8 mouse cellular contexts compared by ENCODE assay signal in the genomic region with DNA sequence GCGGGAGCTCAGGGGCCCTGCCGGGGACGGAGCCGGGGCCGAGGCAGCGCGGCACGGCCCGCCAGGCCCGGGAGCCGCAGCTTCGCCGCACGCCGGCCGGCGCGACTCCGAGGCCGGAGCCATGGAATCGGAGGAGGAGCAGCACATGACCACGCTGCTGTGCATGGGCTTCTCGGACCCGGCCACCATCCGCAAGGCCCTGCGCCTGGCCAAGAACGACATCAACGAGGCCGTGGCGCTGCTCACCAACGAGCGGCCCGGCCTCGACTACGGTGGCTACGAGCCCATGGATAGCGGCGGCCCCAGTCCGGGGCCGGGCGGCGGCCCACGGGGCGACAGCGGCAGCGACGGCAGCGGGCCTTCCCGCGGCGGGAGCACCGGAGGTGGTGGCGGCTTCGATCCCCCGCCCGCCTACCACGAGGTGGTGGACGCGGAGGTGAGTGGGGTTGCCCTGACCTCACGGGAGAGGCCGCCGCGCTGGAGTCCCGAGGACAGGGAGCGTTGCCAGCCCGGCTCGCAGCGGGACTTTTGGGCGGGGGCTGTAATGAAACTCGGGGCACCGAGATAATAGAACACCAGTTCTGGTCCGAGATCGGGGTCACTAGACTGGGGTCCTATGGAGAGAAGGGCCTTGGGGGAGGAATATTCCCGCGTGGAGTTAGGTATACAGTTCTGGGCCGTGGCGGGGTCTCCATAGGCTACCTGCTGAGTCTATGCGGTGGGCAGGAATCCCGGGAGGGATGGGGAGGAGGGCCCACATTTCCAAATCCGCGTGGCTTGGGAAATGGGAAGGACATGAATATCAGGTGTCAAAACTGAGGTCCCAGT. TPM values are rescaled to one million over a fixed set of nuclear protein-coding genes. Genes with fewer than 3 reads are reported as not detected.
DNase-seq lines count a peak whose midpoint lies in the region; ATAC-seq and TF ChIP-seq lines count a peak whose summit lies in the region.

No protein-coding gene starts in this region.

- no peaks in the 10 kb centered on the region for H3K27me3 ChIP-seq in limb, embryonic 11.5 days (ENCODE audit: control insufficient read depth, insufficient read depth, low read length)
- no peaks in the 10 kb centered on the region for H3K27me3 ChIP-seq in midbrain, embryonic 11.5 days (ENCODE audit: control insufficient read depth, insufficient read depth, low read length)
- H3K27me3 ChIP-seq in spleen, adult 2 months (ENCODE audit: control insufficient read depth, insufficient read depth, low read length) = 0 out of 2 replicates have a peak, but pooled peaks cover 1% of the 10 kb centered on the region

- peak overlapping the region; percentile 85 for H3K4me3 ChIP-seq in limb, embryonic 11.5 days (ENCODE audit: low read depth, low read length)
- H3K4me3 ChIP-seq in midbrain, embryonic 11.5 days (ENCODE audit: low read depth, low read length) = peak overlapping the region; percentile 92
- peak overlapping the region; percentile 98 for H3K4me3 ChIP-seq in spleen, adult 2 months (ENCODE audit: extremely low read depth, insufficient read depth, insufficient read length)

- peak; percentile 65 for ATAC-seq in limb, embryonic 11.5 days (ENCODE audit: insufficient number of reproducible peaks, low FRiP score, low TSS enrichment, low read depth)
- peak; percentile 83 for ATAC-seq in midbrain, embryonic 11.5 days (ENCODE audit: low FRiP score)

- H3K4me2 ChIP-seq in limb, embryonic 11.5 days (ENCODE audit: low read depth, severe bottlenecking) = peak overlapping the region; percentile 55
- peak overlapping the region; percentile 81 for H3K4me2 ChIP-seq in midbrain, embryonic 11.5 days

- peak overlapping the region; percentile 78 for H3K27ac ChIP-seq in limb, embryonic 11.5 days (replicated peaks; ENCODE audit: low read depth, low read length)
- peak overlapping the region; percentile 82 for H3K27ac ChIP-seq in midbrain, embryonic 11.5 days (ENCODE audit: low read depth, low read length)
- peak overlapping the region; percentile 98 for H3K27ac ChIP-seq in spleen, adult 2 months (ENCODE audit: insufficient read depth, low read length)

- no peak for TF ChIP-seq CTCF in spleen, adult 2 months (IDR thresholded peaks at IDR 0.05; ENCODE audit: extremely low read depth, insufficient read depth, insufficient read length, insufficient replicate concordance)

- peaks cover 9% of the 10 kb centered on the region for H3K4me1 ChIP-seq in limb, embryonic 11.5 days (ENCODE audit: control insufficient read depth, insufficient read depth, low read length)
- H3K4me1 ChIP-seq in midbrain, embryonic 11.5 days (ENCODE audit: control insufficient read depth, insufficient read depth, low read length) = peaks cover 15% of the 10 kb centered on the region
- peaks cover 27% of the 10 kb centered on the region for H3K4me1 ChIP-seq in spleen, adult 2 months (ENCODE audit: control insufficient read depth, insufficient read depth, insufficient read length)

- WGBS in limb, embryonic 11.5 days = under 1% methylated on average over 81 of the region's 81 CpGs
- 0% methylated on average over 80 of the region's 81 CpGs for WGBS in midbrain, embryonic 11.5 days
- WGBS in spleen, adult 2 months = 1% methylated on average over 81 of the region's 81 CpGs

- peak; percentile 32 for DNase-seq in layer of hippocampus, adult 11-12 months (ENCODE audit: low spot score)
- DNase-seq in layer of hippocampus, adult 9-10 months (ENCODE audit: low spot score) = no peak
- peak; percentile 30 for DNase-seq in embryo, embryonic 11.5 days (ENCODE audit: low read depth, low spot score)
- DNase-seq in gastrocnemius, postnatal 14 days = peak; percentile 58
- DNase-seq in induced T-regulatory cell, adult 2 months (ENCODE audit: low read depth) = peak; percentile 60
- peak; percentile 71 for DNase-seq in limb, embryonic 11.5 days (ENCODE audit: low spot score)
- DNase-seq in midbrain, embryonic 11.5 days (ENCODE audit: low spot score, missing footprints) = peak; percentile 97
- DNase-seq in spleen, adult 2 months (ENCODE audit: low read depth in 1 of 2, low spot score in 2 of 2) = peak in 1 of 2 experiments; percentile 32

- intact Hi-C loops in gastrocnemius, postnatal 14 days (cut with DNase I; ENCODE audit: low total_unique reads) = no loop called here

- TF ChIP-seq POLR2A in spleen, adult 2 months (IDR thresholded peaks at IDR 0.05; ENCODE audit: low read depth, low read length) = no peak

- peak overlapping the region; percentile 98 for H3K9ac ChIP-seq in limb, embryonic 11.5 days (ENCODE audit: low read length)
- H3K9ac ChIP-seq in midbrain, embryonic 11.5 days (ENCODE audit: low read length) = peak overlapping the region; percentile 98

- no peaks in the 10 kb centered on the region for H3K9me3 ChIP-seq in limb, embryonic 11.5 days (ENCODE audit: control insufficient read depth, low read length)
- no peaks in the 10 kb centered on the region for H3K9me3 ChIP-seq in midbrain, embryonic 11.5 days (ENCODE audit: control insufficient read depth, low read length)

- no peaks in the 10 kb centered on the region for H3K36me3 ChIP-seq in limb, embryonic 11.5 days (ENCODE audit: control insufficient read depth, insufficient read depth, low read length)
- H3K36me3 ChIP-seq in midbrain, embryonic 11.5 days (ENCODE audit: control insufficient read depth, insufficient read depth, low read length) = no peaks in the 10 kb centered on the region
- H3K36me3 ChIP-seq in spleen, adult 2 months (ENCODE audit: control insufficient read depth, insufficient read depth, low read length) = no peaks in the 10 kb centered on the region

RNA-seq across cellular contexts. Expression of gene Usp24, which starts 0.6 kb away (rescaled TPM):
- 10 to 100 TPM; 37.8 to 38.4 TPM for total RNA-seq in gastrocnemius, postnatal 14 days (2021)
- 9.8 and 11.4 TPM in 2 replicates for polyA plus RNA-seq in limb, embryonic 11.5 days (2014; fragmentation: Nextera tagmentation; extraction: Ambion mirVana)
- polyA plus RNA-seq in midbrain, embryonic 11.5 days (2014; fragmentation: Nextera tagmentation; extraction: Ambion mirVana) = 9.9 and 10.0 TPM in 2 replicates
- polyA plus RNA-seq in spleen, adult 2 months (2012; rRNA removed) = 12.1 and 12.8 TPM in 2 replicates
